Mouse (Mus musculus) kidney, embryonic 16.5 days (tissue): ENCODE results near the gene Sipa1l3. TPM values are rescaled to one million over a fixed set of nuclear protein-coding genes. Genes with fewer than 3 reads are reported as not detected.

Experiments used
- ATAC-seq: fragments of 200-750 bp; cut with Nextera tagmentation; 2 replicates; pipeline ENCODE4 v1.8.0; 2017; ENCODE audit warnings: moderate TSS enrichment; ENCODE audit not compliant: low FRiP score, low TSS enrichment
- H3K27ac ChIP-seq: fragments of 300-500 bp; sonication (generic); 2 replicates; pipeline ENCODE4 v1.5.1; 2014; ENCODE audit warnings: low read length
- H3K27me3 ChIP-seq: fragments of 300-500 bp; sonication (generic); 2 replicates; pipeline ENCODE4 v1.6.1; 2014; ENCODE audit warnings: low read length, control low read depth, mixed read lengths; ENCODE audit not compliant: insufficient read depth
- H3K36me3 ChIP-seq: fragments of 300-500 bp; sonication (generic); 2 replicates; pipeline ENCODE4 v1.6.1; 2014; ENCODE audit warnings: low read length, control low read depth, mixed read lengths; ENCODE audit not compliant: insufficient read depth
- H3K4me1 ChIP-seq: fragments of 300-500 bp; sonication (generic); 2 replicates; pipeline ENCODE4 v1.6.1; 2014; ENCODE audit warnings: low read length, control low read depth, mixed read lengths; ENCODE audit not compliant: insufficient read depth
- H3K4me2 ChIP-seq: fragments of 300-500 bp; sonication (generic); replicated peaks from 2 replicates; pipeline ENCODE4 v1.6.1; 2014; ENCODE audit warnings: low read depth, low read length
- H3K4me3 ChIP-seq: fragments of 300-500 bp; sonication (generic); 2 replicates; pipeline ENCODE4 v1.5.1; 2014; ENCODE audit warnings: mild to moderate bottlenecking, low read length
- H3K9ac ChIP-seq: fragments of 300-500 bp; sonication (generic); replicated peaks from 2 replicates; pipeline ENCODE4 v1.6.1; 2014; ENCODE audit warnings: low read length
- H3K9me3 ChIP-seq: fragments of 300-500 bp; sonication (generic); 2 replicates; pipeline ENCODE4 v1.6.1; 2016; ENCODE audit warnings: low read length, control low read depth
- WGBS: fragments of 180-500 bp; shearing (Covaris S2); extraction: QIAGEN DNeasy Blood & Tissue Kit; methylation state at CpG from one replicate; pipeline ENCODE4 v1.1.7; 2014; 5-methylcytosine and 5-hydroxymethylcytosine counted together
- polyA plus RNA-seq: library from polyadenylated mRNA; unstranded; fragments of >200 nt; fragmentation: Nextera tagmentation; extraction: Ambion mirVana; gene quantifications from 2 replicates; pipeline ENCODE4 v1.2.1, GENCODE M21; 2015

Sipa1l3 gene
- polyA plus RNA-seq, 1 experiment from 2014 or later: 15.8 TPM

GRCm38 (mm10) chr7:29512729-29513128, 5.7 kb downstream of the Sipa1l3 start:
- Histone ChIP-seq H3K27ac (peak overlapping the region; percentile 56), H3K9me3 (no peaks in the 10 kb centered on the region), H3K4me3 (no peak overlapping the region), H3K9ac (no peak overlapping the region), H3K36me3 (no peaks in the 10 kb centered on the region), H3K27me3 (no peaks in the 10 kb centered on the region), H3K4me2 (no peak overlapping the region), H3K4me1 (peaks cover 41% of the 10 kb centered on the region)
- WGBS: 52% methylated on average over 4 of the region's 4 CpGs
- ATAC-seq: no peak

GRCm38 (mm10) chr7:29511598-29512275, 6.7 kb downstream of the Sipa1l3 start:
- WGBS: 54% methylated on average over 9 of the region's 9 CpGs
- Histone ChIP-seq H3K36me3 (no peaks in the 10 kb centered on the region), H3K4me3 (no peak overlapping the region), H3K4me1 (peaks cover 34% of the 10 kb centered on the region), H3K9me3 (no peaks in the 10 kb centered on the region), H3K27ac (peak overlapping the region; percentile 56), H3K9ac (0 out of 2 replicates have a peak overlapping the region, but pooled peaks have one; percentile 31), H3K27me3 (no peaks in the 10 kb centered on the region), H3K4me2 (no peak overlapping the region)
- no peak for ATAC-seq

- H3K36me3 ChIP-seq: no peaks in the 10 kb centered on the region
- H3K4me1 ChIP-seq: peaks cover 45% of the 10 kb centered on the region
- H3K4me3 ChIP-seq: no peak overlapping the region
- H3K27ac ChIP-seq: no peak overlapping the region
- no peak for ATAC-seq
- no peaks in the 10 kb centered on the region for H3K27me3 ChIP-seq
- no peak overlapping the region for H3K4me2 ChIP-seq
- H3K9me3 ChIP-seq: no peaks in the 10 kb centered on the region
- no peak overlapping the region for H3K9ac ChIP-seq
- 86% methylated on average over 7 of the region's 7 CpGs for WGBS
These were observed 9.9 kb downstream of the Sipa1l3 start for GRCm38 (mm10) chr7:29508522-29508921.

- WGBS: 36% methylated on average over 18 of the region's 18 CpGs
- peak overlapping the region; percentile 14; the same call in 1 of the 2 replicates for H3K4me3 ChIP-seq
These were observed 12.8 kb downstream of the Sipa1l3 start for GRCm38 (mm10) chr7:29505337-29506318.

DNA sequence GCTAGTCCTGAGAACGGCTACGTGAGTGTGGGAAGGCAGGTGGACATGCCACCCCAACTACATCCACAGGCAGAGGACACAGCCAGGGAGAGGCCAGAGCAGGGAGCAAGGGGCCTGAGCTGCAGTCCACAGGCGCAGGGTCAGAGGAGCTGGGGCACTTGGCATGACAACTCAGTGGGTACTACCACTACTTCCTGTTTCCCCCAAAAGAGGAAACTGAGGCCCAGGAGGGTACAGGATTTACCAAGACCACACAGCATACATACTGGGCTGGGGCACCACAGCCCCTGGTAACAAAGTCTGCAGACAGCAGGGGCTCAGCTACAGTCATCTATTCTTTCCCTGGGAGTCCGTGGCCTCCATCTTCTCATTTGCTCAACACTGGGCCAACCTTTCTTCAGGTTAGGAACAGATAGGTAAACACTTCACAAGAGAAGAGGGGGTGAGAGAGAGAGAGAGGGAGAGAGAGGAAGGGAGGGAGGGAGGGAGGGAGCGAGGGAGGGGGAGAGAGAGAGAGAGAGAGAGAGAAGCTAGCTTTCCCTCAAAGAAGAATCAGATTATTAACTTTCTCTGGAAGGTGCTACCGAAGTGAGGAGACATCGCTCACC, 13.7 kb downstream of the Sipa1l3 start:
- ATAC-seq: no peak
- Histone ChIP-seq H3K9me3 (no peaks in the 10 kb centered on the region), H3K4me2 (peak overlapping the region; percentile 40), H3K9ac (peak overlapping the region; percentile 7; the same call in 1 of the 2 replicates), H3K27ac (peak overlapping the region; percentile 88), H3K36me3 (no peaks in the 10 kb centered on the region), H3K4me3 (peak overlapping the region; percentile 14; the same call in 1 of the 2 replicates), H3K27me3 (no peaks in the 10 kb centered on the region), H3K4me1 (peaks cover 35% of the 10 kb centered on the region)
- whole genome bisulfite sequencing: 61% methylated on average over 7 of the region's 7 CpGs

More at GRCm38 (mm10) chr7:29505337-29506318, 12.8 kb downstream of the Sipa1l3 start:
- Histone ChIP-seq H3K36me3 (no peaks in the 10 kb centered on the region), H3K27me3 (no peaks in the 10 kb centered on the region), H3K9me3 (no peaks in the 10 kb centered on the region), H3K27ac (peak overlapping the region; percentile 88), H3K4me1 (peaks cover 35% of the 10 kb centered on the region), H3K9ac (peak overlapping the region; percentile 7; the same call in 1 of the 2 replicates), H3K4me2 (peak overlapping the region; percentile 40)
- peak; percentile 91 for ATAC-seq

- 0 out of 2 replicates have a peak overlapping the region, but pooled peaks have one; percentile 20 for H3K4me2 ChIP-seq
- no peak overlapping the region for H3K4me3 ChIP-seq
- H3K27me3 ChIP-seq: no peaks in the 10 kb centered on the region
- no peaks in the 10 kb centered on the region for H3K36me3 ChIP-seq
- peaks cover 35% of the 10 kb centered on the region for H3K4me1 ChIP-seq
- 36% methylated on average over 6 of the region's 6 CpGs for WGBS
- no peak overlapping the region for H3K9ac ChIP-seq
- peak; percentile 16; the same call in 1 of the 2 replicates for ATAC-seq
- H3K9me3 ChIP-seq: no peaks in the 10 kb centered on the region
- H3K27ac ChIP-seq: peak overlapping the region; percentile 88; the same call in 1 of the 2 replicates
These were observed 14.8 kb downstream of the Sipa1l3 start for GRCm38 (mm10) chr7:29503616-29504015.

DNA sequence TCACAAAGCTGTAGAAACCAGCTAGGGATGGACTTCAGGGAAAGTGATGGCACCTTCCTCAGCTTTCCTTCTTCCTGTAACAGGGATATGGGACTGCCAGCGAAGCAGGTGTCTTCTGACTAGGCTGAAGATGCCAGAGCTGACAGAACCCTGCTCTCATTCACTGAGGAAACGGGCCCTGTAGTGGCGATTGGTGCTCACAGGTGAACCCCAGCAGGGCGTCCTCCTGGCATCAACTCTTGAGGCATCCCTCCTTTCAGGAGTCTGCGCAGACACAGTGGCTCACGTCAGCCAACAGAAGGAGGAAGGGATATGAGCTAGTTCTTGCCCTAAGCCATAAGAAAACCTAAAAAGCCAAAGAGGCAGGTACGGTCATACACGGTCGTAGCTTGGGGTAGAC, 17.2 kb downstream of the Sipa1l3 start:
- WGBS: 91% methylated on average over 9 of the region's 9 CpGs
- no peaks in the 10 kb centered on the region for H3K9me3 ChIP-seq

DNA sequence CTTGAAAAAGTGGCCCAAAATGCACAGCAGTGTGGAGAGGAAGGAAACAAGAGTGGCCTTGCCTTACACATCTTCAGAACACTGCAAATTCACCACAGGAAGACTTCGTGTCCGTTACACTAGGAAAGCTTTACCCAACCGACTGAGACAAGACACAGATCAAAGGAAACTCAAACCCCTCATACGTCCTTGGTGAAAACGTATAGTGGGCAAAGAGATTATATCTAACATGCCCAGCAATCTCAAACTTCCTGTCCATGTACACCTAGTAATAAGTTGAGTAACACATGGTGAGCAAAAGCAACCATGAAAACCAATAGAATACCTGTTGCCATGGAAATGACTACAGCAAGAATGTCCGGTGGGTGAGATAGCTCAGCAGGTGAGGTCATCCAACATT, 19.4 kb downstream of the Sipa1l3 start:
- Histone ChIP-seq H3K4me2 (no peak overlapping the region), H3K4me3 (no peak overlapping the region), H3K27ac (no peak overlapping the region), H3K4me1 (peaks cover 24% of the 10 kb centered on the region), H3K36me3 (peaks cover 6% of the 10 kb centered on the region; the same call in 1 of the 2 replicates), H3K27me3 (no peaks in the 10 kb centered on the region), H3K9ac (no peak overlapping the region), H3K9me3 (no peaks in the 10 kb centered on the region)
- 69% methylated on average over 6 of the region's 6 CpGs for WGBS
- no peak for ATAC-seq

More for the DNA sequence above, 17.2 kb downstream of the Sipa1l3 start:
- H3K9ac ChIP-seq: no peak overlapping the region
- no peak overlapping the region for H3K27ac ChIP-seq
- H3K4me3 ChIP-seq: no peak overlapping the region
- H3K36me3 ChIP-seq: no peaks in the 10 kb centered on the region
- ATAC-seq: no peak
- no peaks in the 10 kb centered on the region for H3K27me3 ChIP-seq
- H3K4me2 ChIP-seq: no peak overlapping the region
- H3K4me1 ChIP-seq: peaks cover 36% of the 10 kb centered on the region

- no peaks in the 10 kb centered on the region for H3K9me3 ChIP-seq
- H3K4me1 ChIP-seq: peaks cover 14% of the 10 kb centered on the region
- ATAC-seq: peak; percentile 43
- WGBS: 69% methylated on average over 10 of the region's 10 CpGs
- no peak overlapping the region for H3K9ac ChIP-seq
- H3K27ac ChIP-seq: peak overlapping the region; percentile 19; the same call in 1 of the 2 replicates
- peaks cover 6% of the 10 kb centered on the region; the same call in 1 of the 2 replicates for H3K36me3 ChIP-seq
- H3K27me3 ChIP-seq: no peaks in the 10 kb centered on the region
- H3K4me3 ChIP-seq: no peak overlapping the region
- H3K4me2 ChIP-seq: no peak overlapping the region
These were observed 21.4 kb downstream of the Sipa1l3 start for GRCm38 (mm10) chr7:29496953-29497590.
